Mouse (Mus musculus) liver, adult 10 weeks (tissue): ENCODE data around the gene Sun5. TPM values are rescaled to one million over a fixed set of nuclear protein-coding genes. Genes with fewer than 3 reads are reported as not detected.

Experiments
- polyA plus RNA-seq: library from polyadenylated mRNA; stranded (reverse); fragments of 350-450 nt; fragmentation: Illumina TruSeq; extraction: RNeasy Lipid Tissue Mini Kit (QIAGEN cat#74804); gene quantifications from one replicate; pipeline ENCODE4 v1.2.3, GENCODE M21; 2014; ENCODE audit warnings: low read depth, low replicate concordance

Sun5 gene
- polyA plus RNA-seq: not detected

DNA sequence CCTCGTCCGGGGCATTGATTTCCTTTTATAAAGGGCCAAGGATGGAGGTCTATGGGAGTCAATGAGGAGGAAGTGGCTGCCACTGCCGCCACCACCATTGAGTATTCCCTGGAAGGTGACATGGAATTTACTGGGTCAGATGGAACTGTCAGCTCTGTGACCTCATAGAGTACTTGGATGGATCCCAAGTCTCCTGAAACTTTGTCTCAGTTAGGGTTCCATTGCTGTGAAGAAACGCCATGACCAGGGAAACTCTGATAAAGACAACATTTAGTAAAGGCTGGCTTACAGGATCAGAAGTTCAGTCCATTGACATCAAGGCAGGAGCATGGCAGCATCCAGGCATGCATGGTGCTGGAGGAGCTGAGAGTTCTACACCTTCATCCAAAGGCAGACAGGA lies at the start of gene Sun5:
Gene Sun5 (minus strand): TSS at position 101 of the 400 bp plus-strand sequence.

DNA sequence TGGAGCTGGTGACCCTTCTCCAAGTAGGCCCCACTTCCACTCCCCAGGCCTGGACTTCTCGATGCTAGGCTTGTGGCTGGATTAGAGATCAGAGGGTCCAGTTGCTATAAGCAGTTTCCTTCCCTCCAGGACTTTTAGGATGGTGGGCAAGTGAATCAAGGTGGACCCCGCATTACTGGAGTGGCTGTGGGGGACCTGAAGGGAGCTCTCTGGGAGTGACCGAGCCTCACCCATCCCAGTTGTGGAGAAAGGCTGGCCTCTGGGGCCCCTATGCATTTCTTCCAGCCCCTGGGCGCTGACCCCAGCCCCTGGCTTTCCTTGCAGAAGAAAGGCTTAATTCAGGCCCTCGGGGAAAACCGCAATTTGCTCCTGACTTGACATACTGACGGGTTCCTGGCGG lies 47.0 kb upstream of the Sun5 start, which contains the start of gene Bpifb3:
Gene Bpifb3 (plus strand): TSS at position 301 of the 400 bp plus-strand sequence.

DNA sequence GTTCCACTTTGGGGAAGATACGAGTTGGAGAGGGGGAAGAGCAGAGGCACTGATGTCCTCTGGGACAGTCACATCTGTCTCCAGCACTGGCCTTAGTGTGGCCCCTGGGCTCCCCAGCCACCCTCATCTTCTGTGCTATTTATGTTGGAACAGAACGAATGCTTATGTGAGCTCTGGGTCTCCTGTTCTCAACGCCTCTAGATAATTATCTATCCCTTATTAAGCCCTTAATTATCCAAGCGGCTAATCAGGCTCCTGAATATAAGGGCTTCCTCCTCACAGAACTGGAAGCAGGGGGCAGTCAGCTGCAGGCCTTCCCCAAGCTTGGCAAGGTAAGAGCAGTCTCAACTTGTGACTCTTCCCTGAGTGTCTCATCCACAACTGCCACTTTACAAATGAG lies 29.2 kb upstream of the Sun5 start, which contains the start of gene Bpifb6:
Gene Bpifb6 (plus strand): TSS at position 301 of the 400 bp plus-strand sequence.

DNA sequence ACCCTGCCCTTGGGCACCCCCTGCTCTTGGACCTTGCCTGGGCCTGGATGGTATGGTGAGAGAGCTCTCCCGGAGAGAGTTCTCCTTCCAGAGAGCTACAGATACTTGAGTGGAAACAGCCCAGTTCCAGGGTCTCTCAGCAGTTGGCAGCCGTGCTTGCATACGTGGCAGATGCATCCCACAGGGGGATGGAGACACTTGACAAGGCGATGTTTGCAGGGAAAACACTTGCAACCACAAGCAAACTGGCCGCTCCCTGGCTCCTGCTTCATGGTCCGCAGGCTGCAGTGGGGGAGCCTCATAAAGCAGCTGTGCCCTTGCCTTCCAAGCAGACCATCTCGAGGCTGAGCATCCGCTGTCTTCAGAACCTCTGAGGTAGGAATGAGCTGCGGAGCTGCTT lies 3.9 kb upstream of the Sun5 start, which contains the start of gene Bpifb2:
Gene Bpifb2 (plus strand): TSS at position 301 of the 400 bp plus-strand sequence.

Other genes with a start within 250 kb of the Sun5 start
- gene Commd7, start 238.3 kb downstream of the Sun5 start, polyA plus RNA-seq: 7.6 TPM
- gene Dnmt3b, start 221.6 kb downstream of the Sun5 start, polyA plus RNA-seq: 1.6 TPM
- not detected for gene Dnmt3c, start 174.4 kb downstream of the Sun5 start, polyA plus RNA-seq
- 58.4 TPM for gene Mapre1, start 129.8 kb downstream of the Sun5 start, polyA plus RNA-seq
- not detected for gene Efcab8, start 91.2 kb downstream of the Sun5 start, polyA plus RNA-seq
- not detected for gene Bpifb2, start 4.0 kb upstream of the Sun5 start, polyA plus RNA-seq
- not detected for gene Bpifb6, start 29.3 kb upstream of the Sun5 start, polyA plus RNA-seq
- gene Bpifb3, start 47.1 kb upstream of the Sun5 start, polyA plus RNA-seq: not detected
- gene Bpifb4, start 67.1 kb upstream of the Sun5 start, polyA plus RNA-seq: not detected
- not detected for gene Bpifa6, start 103.9 kb upstream of the Sun5 start, polyA plus RNA-seq
- gene Bpifa2, start 137.2 kb upstream of the Sun5 start, polyA plus RNA-seq: not detected